Mouse (Mus musculus): ENCODE measurements at regions not wholly inside any gene's neighbourhood (a gene's known extent, or its start where the extent isn't known, plus 50 kb on each side); places are given as distances from the start of the nearest gene placed in this dataset.

GRCm38 (mm10) chr6:36097391-36097790 lies 290.5 kb upstream of the Chrm2 start:
- Histone ChIP-seq H3K9ac (ENCODE audit: low read depth, low read length) (no peak overlapping the region), H3K27me3 (replicated peaks; ENCODE audit: control insufficient read depth, insufficient read depth, low read length) (no peaks in the 10 kb centered on the region), H3K4me1 (replicated peaks; ENCODE audit: control insufficient read depth, insufficient read depth, low read length) (no peaks in the 10 kb centered on the region), H3K4me3 (ENCODE audit: low read depth, low read length) (no peak overlapping the region), H3K27ac (ENCODE audit: low read depth, low read length) (no peak overlapping the region), H3K36me3 (ENCODE audit: control insufficient read depth, insufficient read depth) (no peaks in the 10 kb centered on the region), H3K9me3 (ENCODE audit: control insufficient read depth) (no peaks in the 10 kb centered on the region), H3K4me2 (replicated peaks; ENCODE audit: low read depth) (no peak overlapping the region)
- WGBS, result 60% methylated on average over 2 of the region's 2 CpGs
- ATAC-seq, result no peak
- TF ChIP-seq CTCF (IDR thresholded peaks at IDR 0.05; ENCODE audit: low read depth), result no peak

DNA sequence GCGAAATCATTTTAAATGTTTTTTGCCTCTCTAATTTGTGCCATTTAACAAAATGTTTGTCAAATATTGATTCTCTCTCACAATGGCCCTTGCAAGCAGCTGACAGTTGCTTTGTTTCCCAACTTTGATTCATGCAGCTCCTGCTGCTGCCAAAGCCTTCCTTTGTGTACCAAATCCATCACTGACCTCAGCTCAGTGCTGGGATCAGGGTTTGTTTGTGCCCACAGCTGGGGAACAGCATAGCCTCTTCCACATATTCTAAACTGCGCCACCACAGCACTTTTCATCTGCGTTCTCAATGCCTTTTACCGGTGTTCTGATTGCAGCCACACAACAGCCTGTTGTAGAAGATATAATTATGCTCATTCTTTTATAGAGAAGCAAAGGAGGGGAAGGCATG lies 289.7 kb upstream of the Chrm2 start:
- TF ChIP-seq CTCF (IDR thresholded peaks at IDR 0.05; ENCODE audit: low read depth), result no peak
- H3K27ac ChIP-seq (ENCODE audit: low read depth, low read length), result no peak overlapping the region
- ATAC-seq, result no peak

DNA sequence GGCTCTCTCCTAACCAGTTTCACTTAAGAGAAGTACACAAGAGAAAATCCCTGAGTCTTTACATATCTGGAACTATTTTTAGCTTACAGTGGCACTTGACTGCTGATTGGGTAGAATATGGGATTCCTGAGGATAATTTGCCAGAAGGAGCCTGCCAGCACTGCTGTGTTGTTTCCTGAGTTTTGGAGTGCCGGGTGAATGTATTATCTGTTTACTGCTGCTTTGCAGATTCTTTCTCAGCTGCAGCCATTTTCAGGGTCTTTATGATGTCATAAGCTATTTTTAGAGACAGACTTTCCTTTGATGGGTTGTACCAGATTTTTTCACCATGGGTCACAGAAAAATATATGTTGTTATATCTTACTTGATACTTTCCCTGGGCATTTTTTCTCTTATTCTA lies 279.1 kb upstream of the Chrm2 start:
- H3K4me2 ChIP-seq (replicated peaks; ENCODE audit: low read depth), result no peak overlapping the region
- no peaks in the 10 kb centered on the region for H3K27me3 ChIP-seq (replicated peaks; ENCODE audit: control insufficient read depth, insufficient read depth, low read length)
- H3K4me3 ChIP-seq (ENCODE audit: low read depth, low read length), result no peak overlapping the region
- no peak for ATAC-seq
- H3K36me3 ChIP-seq (ENCODE audit: control insufficient read depth, insufficient read depth), result no peaks in the 10 kb centered on the region
- H3K4me1 ChIP-seq (replicated peaks; ENCODE audit: control insufficient read depth, insufficient read depth, low read length), result no peaks in the 10 kb centered on the region
- H3K27ac ChIP-seq (ENCODE audit: low read depth, low read length), result no peak overlapping the region
- no peak overlapping the region for H3K9ac ChIP-seq (ENCODE audit: low read depth, low read length)
- H3K9me3 ChIP-seq (ENCODE audit: control insufficient read depth), result no peaks in the 10 kb centered on the region
- no peak for TF ChIP-seq CTCF (IDR thresholded peaks at IDR 0.05; ENCODE audit: low read depth)
- 48% methylated on average over 1 of the region's 1 CpGs for WGBS

More for the DNA sequence above, 289.7 kb upstream of the Chrm2 start:
- 71% methylated on average over 4 of the region's 4 CpGs for WGBS
- Histone ChIP-seq H3K9me3 (ENCODE audit: control insufficient read depth) (no peaks in the 10 kb centered on the region), H3K36me3 (ENCODE audit: control insufficient read depth, insufficient read depth) (no peaks in the 10 kb centered on the region), H3K27me3 (replicated peaks; ENCODE audit: control insufficient read depth, insufficient read depth, low read length) (no peaks in the 10 kb centered on the region), H3K4me3 (ENCODE audit: low read depth, low read length) (no peak overlapping the region), H3K4me1 (replicated peaks; ENCODE audit: control insufficient read depth, insufficient read depth, low read length) (no peaks in the 10 kb centered on the region), H3K9ac (ENCODE audit: low read depth, low read length) (no peak overlapping the region), H3K4me2 (replicated peaks; ENCODE audit: low read depth) (no peak overlapping the region)

DNA sequence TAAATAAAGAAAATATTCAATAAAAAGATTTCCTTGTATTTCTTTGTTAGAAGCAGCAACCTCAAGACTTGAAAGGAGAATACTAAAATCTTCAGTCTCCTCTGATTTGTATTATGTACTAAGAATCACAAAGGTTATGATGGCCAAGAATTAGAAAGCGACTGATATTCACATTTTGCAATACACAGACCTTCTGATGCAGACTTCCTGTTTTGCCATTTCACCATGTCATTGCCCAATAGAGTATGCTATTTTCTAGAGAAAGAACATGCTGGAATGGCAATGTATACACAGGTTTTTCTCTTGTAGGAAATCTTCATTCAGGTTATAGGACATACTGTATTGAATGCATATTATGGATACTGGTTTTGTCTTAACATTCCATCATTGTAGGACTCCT lies 250.7 kb upstream of the Chrm2 start:
- no peaks in the 10 kb centered on the region for H3K27me3 ChIP-seq (replicated peaks; ENCODE audit: control insufficient read depth, insufficient read depth, low read length)
- 86% methylated on average over 1 of the region's 1 CpGs for WGBS
- no peaks in the 10 kb centered on the region for H3K36me3 ChIP-seq (ENCODE audit: control insufficient read depth, insufficient read depth)
- no peak overlapping the region for H3K27ac ChIP-seq (ENCODE audit: low read depth, low read length)
- no peak overlapping the region for H3K9ac ChIP-seq (ENCODE audit: low read depth, low read length)
- H3K9me3 ChIP-seq (ENCODE audit: control insufficient read depth), result no peaks in the 10 kb centered on the region
- no peak overlapping the region for H3K4me2 ChIP-seq (replicated peaks; ENCODE audit: low read depth)
- TF ChIP-seq CTCF (IDR thresholded peaks at IDR 0.05; ENCODE audit: low read depth), result no peak
- no peaks in the 10 kb centered on the region for H3K4me1 ChIP-seq (replicated peaks; ENCODE audit: control insufficient read depth, insufficient read depth, low read length)
- no peak for ATAC-seq
- no peak overlapping the region for H3K4me3 ChIP-seq (ENCODE audit: low read depth, low read length)

DNA sequence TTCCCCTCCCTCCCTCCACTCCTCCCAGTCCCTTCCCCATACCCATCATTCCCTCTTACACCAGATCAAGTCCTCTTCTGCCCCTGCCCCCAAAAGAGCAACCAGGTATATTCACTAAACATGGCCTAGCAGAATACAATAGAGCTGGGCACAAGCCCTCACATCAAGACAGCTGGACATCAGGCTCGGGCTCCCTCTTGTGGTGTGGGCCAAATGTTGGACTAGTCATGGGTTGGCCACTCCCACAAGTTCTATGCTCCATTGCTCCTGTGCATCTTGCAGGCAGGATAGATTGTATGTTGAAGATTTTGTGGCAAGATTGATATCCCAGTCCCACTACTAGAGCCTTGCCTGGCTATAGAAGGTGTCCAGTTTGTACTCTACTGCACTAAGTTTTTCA lies 240.6 kb upstream of the Chrm2 start:
- Histone ChIP-seq H3K9ac (ENCODE audit: low read depth, low read length) (no peak overlapping the region), H3K27ac (ENCODE audit: low read depth, low read length) (no peak overlapping the region), H3K36me3 (ENCODE audit: control insufficient read depth, insufficient read depth) (no peaks in the 10 kb centered on the region), H3K9me3 (ENCODE audit: control insufficient read depth) (no peaks in the 10 kb centered on the region), H3K4me1 (replicated peaks; ENCODE audit: control insufficient read depth, insufficient read depth, low read length) (no peaks in the 10 kb centered on the region), H3K27me3 (replicated peaks; ENCODE audit: control insufficient read depth, insufficient read depth, low read length) (no peaks in the 10 kb centered on the region), H3K4me2 (replicated peaks; ENCODE audit: low read depth) (no peak overlapping the region), H3K4me3 (ENCODE audit: low read depth, low read length) (no peak overlapping the region)
- no peak for TF ChIP-seq CTCF (IDR thresholded peaks at IDR 0.05; ENCODE audit: low read depth)
- 91% methylated on average over 1 of the region's 1 CpGs for WGBS
- ATAC-seq, result no peak

DNA sequence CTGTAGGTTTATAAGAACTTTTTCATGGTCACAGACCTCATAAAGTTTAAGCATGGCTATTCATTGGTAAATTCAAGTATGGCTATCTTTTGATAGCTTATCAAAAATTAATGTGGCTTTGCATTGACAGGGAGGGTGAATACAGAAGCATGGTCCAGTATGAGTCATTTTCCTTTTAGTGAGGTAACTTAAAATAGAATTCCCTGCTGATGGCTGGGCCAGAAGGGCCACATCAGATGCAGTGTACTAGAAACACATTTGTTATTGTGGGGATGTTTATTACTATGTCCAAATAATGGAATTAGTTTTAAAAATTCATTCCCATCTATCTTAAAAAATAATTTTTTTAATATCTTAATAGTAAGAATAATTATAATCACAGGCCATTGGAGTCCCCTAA lies 213.4 kb upstream of the Chrm2 start:
- Histone ChIP-seq H3K9me3 (ENCODE audit: control insufficient read depth) (no peaks in the 10 kb centered on the region), H3K36me3 (ENCODE audit: control insufficient read depth, insufficient read depth) (no peaks in the 10 kb centered on the region), H3K9ac (ENCODE audit: low read depth, low read length) (no peak overlapping the region), H3K4me3 (ENCODE audit: low read depth, low read length) (no peak overlapping the region), H3K4me2 (replicated peaks; ENCODE audit: low read depth) (no peak overlapping the region), H3K27ac (ENCODE audit: low read depth, low read length) (no peak overlapping the region), H3K4me1 (replicated peaks; ENCODE audit: control insufficient read depth, insufficient read depth, low read length) (no peaks in the 10 kb centered on the region), H3K27me3 (replicated peaks; ENCODE audit: control insufficient read depth, insufficient read depth, low read length) (no peaks in the 10 kb centered on the region)
- ATAC-seq, result no peak
- TF ChIP-seq CTCF (IDR thresholded peaks at IDR 0.05; ENCODE audit: low read depth), result no peak

GRCm38 (mm10) chr6:36175112-36175511 lies 212.8 kb upstream of the Chrm2 start:
- Histone ChIP-seq H3K27me3 (replicated peaks; ENCODE audit: control insufficient read depth, insufficient read depth, low read length) (no peaks in the 10 kb centered on the region), H3K4me3 (ENCODE audit: low read depth, low read length) (no peak overlapping the region), H3K4me2 (replicated peaks; ENCODE audit: low read depth) (no peak overlapping the region), H3K4me1 (replicated peaks; ENCODE audit: control insufficient read depth, insufficient read depth, low read length) (no peaks in the 10 kb centered on the region), H3K9me3 (ENCODE audit: control insufficient read depth) (no peaks in the 10 kb centered on the region), H3K9ac (ENCODE audit: low read depth, low read length) (no peak overlapping the region), H3K27ac (ENCODE audit: low read depth, low read length) (no peak overlapping the region), H3K36me3 (ENCODE audit: control insufficient read depth, insufficient read depth) (no peaks in the 10 kb centered on the region)
- WGBS, result 37% methylated on average over 3 of the region's 3 CpGs
- TF ChIP-seq CTCF (IDR thresholded peaks at IDR 0.05; ENCODE audit: low read depth), result no peak
- ATAC-seq, result no peak

All from intestine, postnatal 0 days (tissue).